Comparison of ENCODE assay signal across 8 mouse cellular contexts in genomic region chr16:17405736-17406443, GRCm38 (mm10). TPM values are rescaled to one million over a fixed set of nuclear protein-coding genes. Genes with fewer than 3 reads are reported as not detected.
DNase-seq lines count a peak whose midpoint lies in the region; ATAC-seq and TF ChIP-seq lines count a peak whose summit lies in the region.

TSS of gene Snap29 (plus strand) at chr16:17405986.
TSS of gene Pi4ka (minus strand) at chr16:17406314.

- 0 out of 2 replicates have a peak, but pooled peaks cover 7% of the 10 kb centered on the region for H3K36me3 ChIP-seq in embryonic facial prominence, embryonic 15.5 days
- H3K36me3 ChIP-seq in limb, embryonic 14.5 days (ENCODE audit: control insufficient read depth, insufficient read depth, low read length), result peaks cover 3% of the 10 kb centered on the region; the same call in 1 of the 2 replicates
- H3K36me3 ChIP-seq in midbrain, postnatal 0 days (ENCODE audit: insufficient read depth, low read length), result 0 out of 2 replicates have a peak, but pooled peaks cover 4% of the 10 kb centered on the region

- under 1% methylated on average over 69 of the region's 69 CpGs for WGBS in bone marrow, adult 2 months
- WGBS in embryonic facial prominence, embryonic 15.5 days, result under 1% methylated on average over 67 of the region's 69 CpGs
- WGBS in limb, embryonic 14.5 days, result 1% methylated on average over 42 of the region's 69 CpGs
- under 1% methylated on average over 54 of the region's 69 CpGs for WGBS in midbrain, postnatal 0 days

- H3K27ac ChIP-seq in bone marrow, adult 2 months (ENCODE audit: control insufficient read depth, insufficient read depth, low read depth, low read length, poor library complexity), result peak within 1 kb of the TSS; percentile 88
- peak within 1 kb of the TSS; percentile 58 for H3K27ac ChIP-seq in embryonic facial prominence, embryonic 15.5 days (replicated peaks)
- peak within 1 kb of the TSS; percentile 73 for H3K27ac ChIP-seq in limb, embryonic 14.5 days (replicated peaks; ENCODE audit: low read depth, low read length)
- peak within 1 kb of the TSS; percentile 91 for H3K27ac ChIP-seq in midbrain, postnatal 0 days (ENCODE audit: low read depth, low read length)

- peak within 1 kb of the TSS; percentile 54 for H3K9ac ChIP-seq in embryonic facial prominence, embryonic 15.5 days
- peak within 1 kb of the TSS; percentile 79 for H3K9ac ChIP-seq in limb, embryonic 14.5 days (ENCODE audit: low read depth, low read length, severe bottlenecking)
- H3K9ac ChIP-seq in midbrain, postnatal 0 days (replicated peaks; ENCODE audit: low read length, poor library complexity, severe bottlenecking), result peak within 1 kb of the TSS; percentile 81

- DNase-seq in 416B (ENCODE audit: low read depth), result peak; percentile 96
- DNase-seq in heart, adult 8-10 months (ENCODE audit: low spot score), result peak; percentile 99
- peak; percentile 100 for DNase-seq in kidney, adult 9 months
- DNase-seq in limb, embryonic 14.5 days (ENCODE audit: low spot score), result peak; percentile 98
- peak; percentile 99 for DNase-seq in midbrain, postnatal 0 days (ENCODE audit: low spot score)
- DNase-seq in spleen, postnatal 14 days (ENCODE audit: low spot score in 2 of 2), result peak; percentile 100

- peak; percentile 79; the same call in 1 of the 2 replicates for TF ChIP-seq POLR2A in bone marrow, adult 2 months (IDR thresholded peaks at IDR 0.05; ENCODE audit: borderline replicate concordance, control insufficient read depth, low read depth, low read length)
- TF ChIP-seq POLR2A in limb, embryonic 14.5 days (IDR thresholded peaks at IDR 0.05; ENCODE audit: borderline replicate concordance, extremely low read depth, insufficient read depth, insufficient read length), result 0 out of 2 replicates have a peak, but pooled peaks have one; percentile 30

- H3K4me2 ChIP-seq in embryonic facial prominence, embryonic 15.5 days (replicated peaks), result peak within 1 kb of the TSS; percentile 69
- H3K4me2 ChIP-seq in limb, embryonic 14.5 days (replicated peaks; ENCODE audit: low read depth, low read length, severe bottlenecking), result peak within 1 kb of the TSS; percentile 65
- H3K4me2 ChIP-seq in midbrain, postnatal 0 days (ENCODE audit: low read depth, low read length, poor library complexity, severe bottlenecking), result peak within 1 kb of the TSS; percentile 65

- peaks cover 7% of the 10 kb centered on the region; the same call in 1 of the 2 replicates for H3K4me1 ChIP-seq in bone marrow, adult 2 months (ENCODE audit: control insufficient read depth, insufficient read depth, low read length)
- peaks cover 21% of the 10 kb centered on the region for H3K4me1 ChIP-seq in embryonic facial prominence, embryonic 15.5 days
- H3K4me1 ChIP-seq in limb, embryonic 14.5 days (ENCODE audit: control insufficient read depth, insufficient read depth, low read length), result peaks cover 8% of the 10 kb centered on the region; the same call in 1 of the 2 replicates
- H3K4me1 ChIP-seq in midbrain, postnatal 0 days (ENCODE audit: insufficient read depth, low read length), result peaks cover 17% of the 10 kb centered on the region

- H3K27me3 ChIP-seq in embryonic facial prominence, embryonic 15.5 days, result no peaks in the 10 kb centered on the region
- H3K27me3 ChIP-seq in limb, embryonic 14.5 days (ENCODE audit: control insufficient read depth, insufficient read depth, low read length), result no peaks in the 10 kb centered on the region
- H3K27me3 ChIP-seq in midbrain, postnatal 0 days (ENCODE audit: insufficient read depth, low read length), result no peaks in the 10 kb centered on the region

- no peaks in the 10 kb centered on the region for H3K9me3 ChIP-seq in embryonic facial prominence, embryonic 15.5 days (replicated peaks)
- H3K9me3 ChIP-seq in limb, embryonic 14.5 days (ENCODE audit: control insufficient read depth, low read length), result no peaks in the 10 kb centered on the region
- H3K9me3 ChIP-seq in midbrain, postnatal 0 days (ENCODE audit: low read length), result no peaks in the 10 kb centered on the region

- no peak for TF ChIP-seq CTCF in bone marrow, adult 2 months (IDR thresholded peaks at IDR 0.05; ENCODE audit: control insufficient read depth, insufficient read depth, low read length)
- TF ChIP-seq CTCF in midbrain, postnatal 0 days (IDR thresholded peaks at IDR 0.05), result no peak; the same call in 1 of the 2 replicates

- H3K4me3 ChIP-seq in bone marrow, adult 2 months (replicated peaks; ENCODE audit: control insufficient read depth, low read depth, low read length), result peak within 1 kb of the TSS; percentile 99
- H3K4me3 ChIP-seq in embryonic facial prominence, embryonic 15.5 days (replicated peaks), result peak within 1 kb of the TSS; percentile 71
- H3K4me3 ChIP-seq in limb, embryonic 14.5 days (replicated peaks; ENCODE audit: low read length), result peak within 1 kb of the TSS; percentile 80
- peak within 1 kb of the TSS; percentile 82 for H3K4me3 ChIP-seq in midbrain, postnatal 0 days (ENCODE audit: low read depth, low read length)

- peak; percentile 98 for ATAC-seq in embryonic facial prominence, embryonic 15.5 days (ENCODE audit: insufficient number of reproducible peaks, low FRiP score, low TSS enrichment, low read depth)
- peak; percentile 96 for ATAC-seq in limb, embryonic 14.5 days (ENCODE audit: low FRiP score, low read depth)
- ATAC-seq in midbrain, postnatal 0 days (ENCODE audit: low FRiP score), result peak; percentile 98

RNA-seq across cellular contexts. Expression of gene Snap29, which starts in this region (rescaled TPM):
- 7.7 and 14.5 TPM in 2 replicates for polyA plus RNA-seq in bone marrow, adult 2 months (2011; ENCODE audit: insufficient read depth, insufficient read length, low replicate concordance, missing spikeins)
- polyA plus RNA-seq in embryonic facial prominence, embryonic 15.5 days (2015; fragmentation: Nextera tagmentation; extraction: Ambion mirVana), result 17.0 and 17.9 TPM in 2 replicates
- 10 to 100 TPM; 16.1 to 18.4 (median 16.9) TPM for total RNA-seq in heart, adult 8-10 months (2022)
- 9.0 and 9.7 TPM in 2 replicates for polyA plus RNA-seq in limb, embryonic 14.5 days (2012; rRNA removed)
- 6.6 and 7.8 TPM in 2 replicates for polyA plus RNA-seq in limb, embryonic 14.5 days (2014; fragmentation: Nextera tagmentation; extraction: Ambion mirVana)
- 40.5 and 42.5 TPM in 2 replicates for total RNA-seq in midbrain, postnatal 0 days (2014; rRNA removed)
- 14.5 and 16.2 TPM in 2 replicates for polyA plus RNA-seq in midbrain, postnatal 0 days (2015; fragmentation: Nextera tagmentation; extraction: Ambion mirVana)

RNA-seq across cellular contexts. Expression of gene Pi4ka, which starts in this region (rescaled TPM):
- 26.4 and 46.1 TPM in 2 replicates for polyA plus RNA-seq in bone marrow, adult 2 months (2011; ENCODE audit: insufficient read depth, insufficient read length, low replicate concordance, missing spikeins)
- polyA plus RNA-seq in embryonic facial prominence, embryonic 15.5 days (2015; fragmentation: Nextera tagmentation; extraction: Ambion mirVana), result 29.4 and 29.5 TPM in 2 replicates
- 10 to 100 TPM; 54.5 to 60.8 (median 58.6) TPM for total RNA-seq in heart, adult 8-10 months (2022)
- 62.3 and 74.3 TPM in 2 replicates for polyA plus RNA-seq in limb, embryonic 14.5 days (2012; rRNA removed)
- polyA plus RNA-seq in limb, embryonic 14.5 days (2014; fragmentation: Nextera tagmentation; extraction: Ambion mirVana), result 36.5 and 37.5 TPM in 2 replicates
- 122 and 135 TPM in 2 replicates for total RNA-seq in midbrain, postnatal 0 days (2014; rRNA removed)
- polyA plus RNA-seq in midbrain, postnatal 0 days (2015; fragmentation: Nextera tagmentation; extraction: Ambion mirVana), result 46.5 and 49.3 TPM in 2 replicates

Comparison
In these comparisons a context has a peak if more than half of its experiments do, and no peak if none do; other contexts are left out.
1. Peak in every context shown above with its lines: DNase-seq, ATAC-seq, H3K4me3 ChIP-seq and H3K27ac ChIP-seq.